Mouse (Mus musculus): ENCODE data around the gene Sgsh.

DNA sequence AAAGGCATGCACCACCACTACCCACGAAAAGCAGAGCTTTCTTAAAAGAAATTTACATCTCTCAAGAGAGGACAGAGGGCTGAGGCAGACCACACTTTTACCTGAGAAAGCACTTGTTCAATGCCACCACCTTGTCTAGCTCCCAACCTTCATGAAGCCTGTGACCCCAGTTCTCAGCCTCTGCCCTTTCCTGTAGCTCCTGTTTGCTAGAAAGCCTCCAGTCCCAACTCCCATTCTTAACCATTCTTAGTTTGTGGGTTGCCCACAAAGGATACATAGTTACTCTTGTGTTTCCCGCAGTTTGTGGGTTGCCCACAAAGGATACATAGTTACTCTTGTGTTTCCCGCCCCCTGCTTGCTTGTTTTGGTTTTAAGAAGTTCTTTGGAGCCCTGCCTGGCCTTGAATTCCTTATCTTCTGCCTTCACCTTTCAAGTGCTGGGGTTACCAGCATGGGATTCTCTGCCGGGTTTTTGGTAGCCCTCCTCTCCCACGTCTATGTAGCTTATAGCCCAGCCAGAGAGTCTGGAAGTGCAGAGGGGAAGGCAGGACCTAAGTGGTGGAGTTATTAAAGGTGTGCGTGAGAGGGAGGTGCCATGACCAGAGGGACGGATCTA lies 36.2 kb upstream of the Sgsh start:
- TF ChIP-seq POLR2A (IDR thresholded peaks at IDR 0.05; ENCODE audit: low read depth, low read length) (no peak), CTCF (IDR thresholded peaks at IDR 0.05; ENCODE audit: extremely low read depth, insufficient read depth, insufficient read length, insufficient replicate concordance) (no peak)

Measured in spleen, adult 2 months (tissue).